Mouse (Mus musculus) cortical plate, adult 2 months (tissue): ENCODE data around the gene Noc3l.

Experiments
- CTCF ChIP-seq: fragments of 200-500 bp; IDR thresholded peaks from 2 replicates; pipeline ENCODE4 v1.5.1; 2011; ENCODE audit warnings: mild to moderate bottlenecking, control low read depth, low read length; ENCODE audit not compliant: insufficient read depth; ENCODE audit errors: extremely low read depth
- POLR2A ChIP-seq: fragments of 200-500 bp; IDR thresholded peaks from 2 replicates; pipeline ENCODE4 v1.6.1; 2011; ENCODE audit warnings: mild to moderate bottlenecking, low read length, control low read depth; ENCODE audit not compliant: insufficient read depth; ENCODE audit errors: extremely low read depth

- TF ChIP-seq POLR2A (no peak), CTCF (no peak)
Measured at GRCm38 (mm10) chr19:38758056-38758455, 61.0 kb downstream of the Noc3l start.
